Mouse (Mus musculus) kidney, embryonic 15.5 days (tissue): Measurements from ENCODE around the gene Gm36176. TPM values are rescaled to one million over a fixed set of nuclear protein-coding genes. Genes with fewer than 3 reads are reported as not detected.

ENCODE experiments used
- ATAC-seq: fragments of 200-750 bp; cut with Nextera tagmentation; replicated peaks from 2 replicates; pipeline ENCODE4 v1.8.0; 2017; ENCODE audit warnings: moderate TSS enrichment; ENCODE audit not compliant: low FRiP score
- H3K27ac ChIP-seq: fragments of 300-500 bp; sonication (generic); 2 replicates; pipeline ENCODE4 v1.5.1; 2015; ENCODE audit warnings: mild to moderate bottlenecking, inconsistent platforms
- H3K27me3 ChIP-seq: fragments of 300-500 bp; sonication (generic); 2 replicates; pipeline ENCODE4 v1.6.1; 2015; ENCODE audit warnings: inconsistent platforms
- H3K36me3 ChIP-seq: fragments of 300-500 bp; sonication (generic); 2 replicates; pipeline ENCODE4 v1.6.1; 2015; ENCODE audit warnings: inconsistent platforms
- H3K4me1 ChIP-seq: fragments of 300-500 bp; sonication (generic); 2 replicates; pipeline ENCODE4 v1.6.1; 2015; ENCODE audit warnings: inconsistent platforms
- H3K4me2 ChIP-seq: fragments of 300-500 bp; sonication (generic); 2 replicates; pipeline ENCODE4 v1.6.1; 2015; ENCODE audit warnings: moderate library complexity, mild to moderate bottlenecking, inconsistent platforms
- H3K4me3 ChIP-seq: fragments of 300-500 bp; sonication (generic); replicated peaks from 2 replicates; pipeline ENCODE4 v1.5.1; 2015; ENCODE audit warnings: mild to moderate bottlenecking, inconsistent platforms
- H3K9ac ChIP-seq: fragments of 300-500 bp; sonication (generic); 2 replicates; pipeline ENCODE4 v1.6.1; 2015; ENCODE audit warnings: mild to moderate bottlenecking, inconsistent platforms
- H3K9me3 ChIP-seq: fragments of 300-500 bp; sonication (generic); replicated peaks from 2 replicates; pipeline ENCODE4 v1.6.1; 2016; ENCODE audit warnings: inconsistent platforms
- WGBS: fragments of 180-500 bp; shearing (Covaris S2); methylation state at CpG from one replicate; pipeline ENCODE4 v1.1.7; 2015; ENCODE audit warnings: mixed read lengths; 5-methylcytosine and 5-hydroxymethylcytosine counted together
- polyA plus RNA-seq: library from polyadenylated mRNA; unstranded; fragments of >200 nt; fragmentation: Nextera tagmentation; extraction: Ambion mirVana; gene quantifications from 2 replicates; pipeline ENCODE4 v1.2.1, GENCODE M21; 2015

The Gm36176 gene
- polyA plus RNA-seq, 1 experiment from 2014 or later = not detected

DNA sequence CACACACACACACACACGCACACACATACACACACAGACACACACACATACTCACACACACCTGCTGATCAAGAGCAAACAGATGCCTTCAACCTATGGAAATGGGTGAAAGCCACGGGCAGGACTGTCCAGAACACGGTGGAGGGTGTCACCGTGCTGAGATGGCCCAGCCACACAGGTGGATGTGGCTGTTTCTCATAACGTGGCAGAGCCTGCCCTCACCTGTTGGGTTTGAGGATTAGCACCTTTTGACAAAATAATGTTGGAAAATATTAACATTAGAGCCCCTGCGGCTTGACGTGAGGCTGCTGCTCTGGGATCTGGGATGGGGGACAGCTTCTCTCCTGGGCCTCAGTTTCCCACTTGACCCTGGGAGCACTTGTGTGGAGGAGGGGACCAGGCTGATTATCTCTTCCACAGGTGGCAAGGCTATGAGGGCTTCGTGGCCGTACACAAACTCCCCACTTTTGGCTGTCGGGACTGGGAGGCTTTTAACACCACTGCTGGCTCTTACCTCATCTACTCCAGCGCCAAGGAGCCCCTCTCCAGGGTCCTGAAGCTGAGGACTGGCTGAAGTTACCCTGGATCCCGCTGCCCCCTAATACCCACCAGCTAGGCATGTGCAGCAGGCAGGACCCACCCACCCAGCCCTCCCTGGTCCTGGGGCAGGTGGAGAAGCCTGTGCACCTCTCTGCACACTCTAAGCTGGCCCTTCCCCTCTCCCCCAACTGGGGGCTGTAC lies 39.6 kb downstream of the Gm36176 start:
- Histone ChIP-seq H3K36me3 (no peaks in the 10 kb centered on the region), H3K9ac (no peak overlapping the region), H3K4me1 (no peaks in the 10 kb centered on the region), H3K27me3 (no peaks in the 10 kb centered on the region), H3K4me3 (no peak overlapping the region), H3K9me3 (no peaks in the 10 kb centered on the region), H3K4me2 (no peak overlapping the region), H3K27ac (no peak overlapping the region)
- no peak for ATAC-seq
- 51% methylated on average over 12 of the region's 12 CpGs for WGBS

DNA sequence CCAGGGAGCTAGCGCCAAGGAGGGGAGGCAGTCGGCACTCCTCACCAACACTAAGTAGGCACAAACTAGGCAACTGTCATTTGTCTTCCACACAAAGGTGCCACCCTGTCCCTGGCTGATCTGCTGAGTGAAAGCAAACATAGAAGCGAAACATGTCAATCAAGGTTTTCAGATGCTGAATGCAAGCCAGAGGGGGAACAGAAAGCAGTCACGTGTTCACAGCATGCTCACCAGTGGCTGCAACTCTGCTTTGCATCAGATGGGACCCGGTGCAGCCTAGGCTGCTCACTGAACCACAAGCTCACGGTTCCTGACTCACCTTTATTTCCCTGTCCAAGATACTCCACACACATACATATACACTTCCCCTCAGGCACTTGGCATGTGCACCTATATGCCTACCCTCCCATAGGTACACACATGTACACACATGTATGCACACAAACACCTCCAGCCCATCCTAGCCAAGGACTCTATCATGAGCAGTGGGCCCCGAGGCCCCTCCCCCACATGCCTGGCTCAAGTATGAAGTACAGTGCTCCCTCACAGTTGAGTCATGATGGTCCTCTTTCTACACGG lies 44.5 kb downstream of the Gm36176 start:
- ATAC-seq = no peak
- Histone ChIP-seq H3K9ac (no peak overlapping the region), H3K27me3 (no peaks in the 10 kb centered on the region), H3K9me3 (no peaks in the 10 kb centered on the region), H3K4me1 (no peaks in the 10 kb centered on the region), H3K27ac (no peak overlapping the region), H3K36me3 (no peaks in the 10 kb centered on the region), H3K4me3 (no peak overlapping the region), H3K4me2 (no peak overlapping the region)
- WGBS = 85% methylated on average over 8 of the region's 8 CpGs

DNA sequence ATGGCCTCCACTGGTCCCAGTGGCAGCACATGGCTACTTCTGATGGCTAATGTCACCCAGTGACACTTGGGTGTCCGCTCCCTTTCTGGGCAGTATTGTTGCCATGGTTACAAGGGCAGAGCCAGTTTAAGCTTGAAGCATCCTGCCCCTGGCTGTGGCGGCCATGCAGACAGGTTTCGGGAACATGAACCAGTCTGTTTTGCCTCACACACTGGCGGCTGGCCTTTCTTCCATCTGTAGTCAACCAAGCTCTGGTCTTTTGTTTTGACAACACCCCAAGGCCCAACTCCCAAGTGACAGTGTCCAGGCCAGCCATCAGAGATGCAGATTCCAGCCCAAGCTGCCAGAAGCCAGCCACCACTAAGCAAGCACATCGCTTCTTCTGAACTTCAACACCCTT lies 49.0 kb downstream of the Gm36176 start:
- Histone ChIP-seq H3K36me3 (no peaks in the 10 kb centered on the region), H3K4me3 (no peak overlapping the region), H3K4me2 (no peak overlapping the region), H3K9ac (no peak overlapping the region), H3K9me3 (no peaks in the 10 kb centered on the region), H3K27ac (no peak overlapping the region), H3K27me3 (no peaks in the 10 kb centered on the region), H3K4me1 (no peaks in the 10 kb centered on the region)
- 60% methylated on average over 5 of the region's 5 CpGs for WGBS
- ATAC-seq = no peak

Other genes with a start within 250 kb of the Gm36176 start
- gene Sumo3, start 240.7 kb upstream of the Gm36176 start, polyA plus RNA-seq = 332 TPM in 2 replicates
- gene Gm49325, start 240.6 kb upstream of the Gm36176 start, polyA plus RNA-seq = 3.6 and 6.3 TPM in 2 replicates
- gene Ube2g2, start 224.5 kb upstream of the Gm36176 start, polyA plus RNA-seq = 71.9 and 72.0 TPM in 2 replicates
- 0.50 and 0.90 TPM in 2 replicates for gene Tspear, start 160.2 kb upstream of the Gm36176 start, polyA plus RNA-seq
- gene Gm19402, start 156.0 kb upstream of the Gm36176 start, polyA plus RNA-seq = not detected in 2 replicates
- gene Gm9508, start 149.6 kb upstream of the Gm36176 start, polyA plus RNA-seq = not detected in 2 replicates
- not detected in 2 replicates for gene Gm10272, start 140.2 kb upstream of the Gm36176 start, polyA plus RNA-seq
- not detected in 2 replicates for gene Gm10024, start 135.3 kb upstream of the Gm36176 start, polyA plus RNA-seq
- gene Gm10142, start 131.0 kb upstream of the Gm36176 start, polyA plus RNA-seq = not detected in 2 replicates
- gene Krtap12-1, start 126.2 kb upstream of the Gm36176 start, polyA plus RNA-seq = not detected in 2 replicates
- gene Gm10100, start 120.3 kb upstream of the Gm36176 start, polyA plus RNA-seq = not detected in 2 replicates
- gene Gm18596, start 104.2 kb upstream of the Gm36176 start, polyA plus RNA-seq = not detected in 2 replicates
- gene Gm9736, start 95.4 kb upstream of the Gm36176 start, polyA plus RNA-seq = not detected in 2 replicates
- not detected in 2 replicates for gene Gm3233, start 87.1 kb upstream of the Gm36176 start, polyA plus RNA-seq
- gene Gm3238, start 75.5 kb upstream of the Gm36176 start, polyA plus RNA-seq = not detected in 2 replicates
- not detected in 2 replicates for gene Gm7138, start 69.9 kb upstream of the Gm36176 start, polyA plus RNA-seq
- not detected in 2 replicates for gene Gm3250, start 64.3 kb upstream of the Gm36176 start, polyA plus RNA-seq
- gene Gm7137, start 58.6 kb upstream of the Gm36176 start, polyA plus RNA-seq = not detected in 2 replicates
- not detected in 2 replicates for gene Gm9639, start 51.7 kb upstream of the Gm36176 start, polyA plus RNA-seq
- gene Gm19668, start 47.7 kb upstream of the Gm36176 start, polyA plus RNA-seq = not detected in 2 replicates
- gene Gm9507, start 35.0 kb upstream of the Gm36176 start, polyA plus RNA-seq = not detected in 2 replicates
- not detected in 2 replicates for gene Gm2696, start 32.1 kb upstream of the Gm36176 start, polyA plus RNA-seq
- gene Krtap10-4, start 19.7 kb upstream of the Gm36176 start, polyA plus RNA-seq = not detected in 2 replicates
- gene Krtap10-10, start 10.9 kb upstream of the Gm36176 start, polyA plus RNA-seq = not detected in 2 replicates
- not detected in 2 replicates for gene Gm10318, start 6.1 kb downstream of the Gm36176 start, polyA plus RNA-seq
- not detected in 2 replicates for gene Gm3285, start 15.2 kb downstream of the Gm36176 start, polyA plus RNA-seq
- 3.8 and 4.8 TPM in 2 replicates for gene Lrrc3, start 55.7 kb downstream of the Gm36176 start, polyA plus RNA-seq
- 0.32 and 0.97 TPM in 2 replicates for gene Trpm2, start 123.8 kb downstream of the Gm36176 start, polyA plus RNA-seq
- 29.5 and 32.1 TPM in 2 replicates for gene 1810043G02Rik, start 131.7 kb downstream of the Gm36176 start, polyA plus RNA-seq
- 149 and 164 TPM in 2 replicates for gene Pfkl, start 163.3 kb downstream of the Gm36176 start, polyA plus RNA-seq
- 0.68 and 1.1 TPM in 2 replicates for gene Dnmt3l, start 195.1 kb downstream of the Gm36176 start, polyA plus RNA-seq
- gene Aire, start 196.8 kb downstream of the Gm36176 start, polyA plus RNA-seq = 1.6 TPM in 2 replicates
- gene Icosl, start 222.5 kb downstream of the Gm36176 start, polyA plus RNA-seq = 5.6 and 7.1 TPM in 2 replicates